Mouse (Mus musculus): ENCODE data around the gene Pira2.
"Not testable (repeated sequence)": the region's sequence is repeated elsewhere in the genome, so short reads cannot be mapped to it uniquely, and the experiment has no call there.

Gene Pira2

DNA sequence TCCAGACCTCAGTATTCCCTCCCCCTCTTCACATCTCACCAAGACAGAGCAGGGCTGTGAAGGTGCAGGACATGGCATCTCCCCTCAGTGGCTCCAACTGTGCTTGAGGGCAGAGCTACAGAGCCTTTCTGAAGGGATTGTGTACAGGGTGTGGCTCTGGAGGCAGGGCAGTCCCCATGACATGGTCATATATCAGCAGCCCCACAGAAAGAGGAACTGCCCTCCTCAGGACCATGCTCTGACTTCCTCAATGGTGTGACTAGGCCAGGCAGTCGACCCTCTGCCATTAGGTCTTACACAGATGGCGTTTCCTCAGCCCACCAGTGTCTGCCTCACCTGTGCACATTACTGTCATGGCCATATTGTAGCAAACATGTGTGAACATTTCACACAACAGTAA is at the start of gene Pira2:
Gene Pira2, minus strand, starts transcription at position 101 of the 400 bp plus-strand sequence.
- DNase-seq = not testable (repeated sequence)

DNA sequence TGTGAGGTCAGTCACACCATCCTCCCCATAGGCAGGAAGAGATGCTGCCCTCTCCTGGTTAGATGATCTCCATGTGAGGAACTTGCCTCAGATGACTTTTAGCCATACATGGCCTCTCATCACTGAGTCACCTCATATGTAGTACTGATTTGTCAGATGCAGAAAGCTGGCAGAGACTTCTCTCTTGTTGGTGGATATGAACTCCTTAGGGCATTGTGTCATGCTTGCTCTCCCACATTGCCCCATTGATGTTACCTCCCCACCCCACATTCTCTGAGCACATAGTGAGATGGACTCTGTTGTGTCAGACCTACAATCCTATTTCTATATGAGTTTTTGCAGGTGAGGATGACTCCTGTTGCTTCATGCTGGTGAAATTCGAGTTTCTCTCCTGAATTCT is 30.2 kb upstream of the Pira2 start:
- not testable (repeated sequence) for DNase-seq

GRCm38 (mm10) chr7:3837854-3838253 is 7.0 kb downstream of the Pira2 start:
- not testable (repeated sequence) for DNase-seq

GRCm38 (mm10) chr7:3830633-3831032 is 14.2 kb downstream of the Pira2 start:
- not testable (repeated sequence) for DNase-seq

GRCm38 (mm10) chr7:3825599-3825998 is 19.3 kb downstream of the Pira2 start, which contains the start of gene Gm15448:
Gm15448 (minus strand) TSS chr7:3825687.
- DNase-seq = not testable (repeated sequence)

DNA sequence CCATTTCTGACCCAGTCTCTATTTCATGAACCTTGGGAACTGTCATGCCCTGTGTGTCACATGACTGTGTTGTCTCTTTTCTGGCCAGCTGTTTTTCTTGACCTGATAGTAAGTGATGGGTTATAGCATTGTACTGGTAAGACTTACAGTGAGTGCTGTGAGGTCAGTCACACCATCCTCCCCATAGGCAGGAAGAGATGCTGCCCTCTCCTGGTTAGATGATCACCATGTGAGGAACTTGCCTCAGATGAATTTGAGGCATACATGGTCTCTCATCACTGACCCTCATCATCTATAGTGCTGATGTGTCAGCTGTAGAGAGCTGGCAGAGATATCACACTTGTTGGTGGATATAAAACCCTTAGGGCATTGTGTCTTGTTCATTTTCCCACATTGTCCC is 32.9 kb downstream of the Pira2 start:
- peak in 1 of 2 experiments; percentile 9 for DNase-seq

DNA sequence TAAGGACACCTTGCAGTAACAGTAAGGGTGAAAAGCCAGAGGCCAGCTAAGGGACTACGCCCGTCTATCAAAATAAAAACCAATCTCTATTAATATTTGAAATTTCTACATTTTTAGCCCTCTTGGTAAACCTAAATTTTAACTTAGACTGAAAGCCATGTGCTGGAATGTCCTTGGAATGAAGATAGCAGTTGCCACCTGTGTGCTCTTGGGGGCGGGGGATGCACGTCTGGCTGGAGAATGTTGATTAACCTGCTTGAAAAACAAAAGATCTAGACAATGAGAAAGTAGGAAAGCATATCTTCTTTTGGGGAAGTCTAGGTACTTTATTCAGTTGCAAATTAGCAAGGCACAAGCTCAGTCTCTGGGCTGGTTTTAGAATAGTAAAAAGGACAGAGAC is 41.9 kb downstream of the Pira2 start:
- not testable (repeated sequence) for DNase-seq

DNA sequence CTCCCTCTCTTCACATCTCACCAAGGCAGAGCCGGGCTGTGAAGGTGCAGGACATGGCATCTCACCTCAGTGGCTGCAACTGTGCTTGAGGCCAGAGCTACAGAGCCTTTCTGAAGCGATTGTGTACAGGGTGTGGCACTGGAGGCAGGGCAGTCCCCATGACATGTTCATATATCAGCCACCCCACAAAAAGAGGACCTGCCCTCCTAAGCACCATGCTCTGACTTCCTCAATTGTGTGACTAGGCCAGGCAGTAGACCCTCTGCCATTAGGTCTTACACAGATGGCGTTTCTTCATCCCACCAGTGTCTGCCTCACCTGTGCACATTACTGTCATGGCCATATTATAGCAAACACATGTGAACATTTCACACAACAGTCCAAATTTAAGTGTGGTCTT is 44.9 kb downstream of the Pira2 start:
- DNase-seq = not testable (repeated sequence)

DNA sequence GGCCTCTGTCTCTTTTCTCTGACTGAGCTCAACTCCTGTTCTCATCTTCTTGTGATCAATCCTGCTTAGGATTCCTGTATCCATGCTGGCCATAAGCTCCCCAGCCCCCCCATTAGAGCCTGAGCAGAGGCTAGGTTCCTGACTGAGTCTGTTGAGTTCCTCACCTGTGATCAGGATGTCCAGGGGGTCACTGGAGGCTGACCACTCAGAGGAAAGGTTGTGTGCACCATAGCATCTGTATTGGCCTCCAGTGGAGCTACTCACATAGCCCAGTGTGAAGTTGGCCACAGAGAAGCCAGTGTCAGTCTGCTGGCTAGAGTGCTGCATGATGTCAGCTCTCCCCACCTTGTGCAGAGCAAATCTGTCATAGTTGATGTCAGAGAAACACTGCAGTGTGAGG is 48.6 kb downstream of the Pira2 start:
- not testable (repeated sequence) for DNase-seq

Measured in kidney, postnatal 36 days (tissue).